Mouse (Mus musculus): ENCODE data around the gene Foxf2. TPM values are rescaled to one million over a fixed set of nuclear protein-coding genes. Genes with fewer than 3 reads are reported as not detected.

Gene Foxf2
- 0.28 and 0.45 TPM in 2 replicates for polyA plus RNA-seq (2016; fragmentation: Nextera tagmentation; extraction: Ambion mirVana)

DNA sequence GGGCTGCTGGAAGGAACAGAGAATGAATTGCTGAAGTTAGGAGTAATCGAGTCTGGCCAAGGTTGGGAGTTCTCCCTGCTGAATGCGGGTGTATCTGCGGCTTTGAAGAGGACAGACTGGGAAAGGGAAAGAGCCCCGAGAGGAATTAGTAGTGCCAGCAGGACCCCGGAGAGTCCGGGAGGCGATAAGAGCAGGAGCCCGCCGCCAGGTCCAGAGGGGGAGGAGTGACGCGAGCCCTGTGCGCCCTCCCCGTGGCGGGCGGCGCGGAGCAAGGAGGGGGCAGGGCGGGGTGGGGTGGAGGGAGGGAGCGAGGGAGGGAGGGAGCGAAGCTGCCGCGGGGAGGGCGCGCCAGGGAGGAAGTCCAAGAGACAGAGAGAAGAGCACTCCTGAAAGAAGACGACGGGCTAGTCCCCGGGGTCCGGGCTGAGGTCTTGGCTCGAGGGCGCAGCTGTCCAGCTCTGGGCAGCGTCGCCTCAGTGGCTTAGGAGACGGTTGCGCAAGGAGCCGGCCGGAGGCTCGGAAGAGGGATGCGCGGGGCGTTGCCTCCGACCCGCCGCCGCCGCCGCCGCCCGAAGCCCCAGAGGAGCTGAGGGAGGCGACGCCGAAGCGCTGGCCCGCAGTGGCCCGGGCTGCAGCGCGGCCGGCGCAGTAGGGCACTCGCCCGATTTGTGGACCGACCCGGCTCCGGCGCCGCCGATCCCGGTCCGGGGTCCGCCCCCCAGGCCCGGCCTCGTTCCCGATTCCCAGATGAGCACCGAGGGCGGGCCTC, at the start of gene Foxf2:
Gene Foxf2 (plus strand): TSS at position 484 of the 769 bp plus-strand sequence.
- H3K4me1 ChIP-seq: peaks cover 5% of the 10 kb centered on the region; the same call in 1 of the 2 replicates
- H3K27me3 ChIP-seq (replicated peaks): peaks cover 100% of the 10 kb centered on the region
- H3K4me3 ChIP-seq: peak within 1 kb of the TSS; percentile 38
- under 1% methylated on average over 45 of the region's 74 CpGs for WGBS (ENCODE audit: insufficient replicate concordance)
- H3K9ac ChIP-seq: no peak within 1 kb of the TSS
- ATAC-seq: no peak
- peak within 1 kb of the TSS; percentile 61 for H3K4me2 ChIP-seq
- no peaks in the 10 kb centered on the region for H3K9me3 ChIP-seq (replicated peaks)
- no peak within 1 kb of the TSS for H3K27ac ChIP-seq
- H3K36me3 ChIP-seq: no peaks in the 10 kb centered on the region

GRCm38 (mm10) chr13:31576696-31577095, 48.9 kb upstream of the Foxf2 start:
- Histone ChIP-seq H3K9me3 (replicated peaks) (no peaks in the 10 kb centered on the region), H3K9ac (no peak overlapping the region), H3K36me3 (no peaks in the 10 kb centered on the region), H3K4me3 (no peak overlapping the region), H3K27me3 (replicated peaks) (no peaks in the 10 kb centered on the region), H3K4me1 (no peaks in the 10 kb centered on the region), H3K4me2 (no peak overlapping the region), H3K27ac (no peak overlapping the region)
- WGBS (ENCODE audit: insufficient replicate concordance): 61% methylated on average over 4 of the region's 4 CpGs
- ATAC-seq: no peak

DNA sequence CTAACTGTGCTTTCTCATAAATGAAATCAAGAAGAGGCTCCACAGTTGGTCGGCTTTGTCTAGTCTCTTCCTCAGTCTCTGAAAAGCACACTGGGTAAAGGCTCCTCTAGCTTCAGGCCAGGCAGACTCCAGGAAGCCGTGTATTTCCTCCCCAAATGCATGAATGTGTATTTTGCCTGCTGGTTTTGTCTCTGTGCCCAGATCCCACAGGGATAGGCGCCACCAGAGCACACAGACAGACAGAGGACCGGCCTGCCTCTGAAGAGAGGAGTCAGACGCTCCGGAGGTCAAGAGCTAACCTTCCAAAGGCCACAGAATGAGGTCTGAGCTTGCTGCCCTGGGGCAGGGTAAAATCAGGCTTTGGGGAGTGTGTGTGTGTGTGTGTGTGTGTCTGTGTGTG, 48.0 kb upstream of the Foxf2 start:
- Histone ChIP-seq H3K9ac (no peak overlapping the region), H3K36me3 (no peaks in the 10 kb centered on the region), H3K9me3 (replicated peaks) (no peaks in the 10 kb centered on the region), H3K4me2 (no peak overlapping the region), H3K27ac (no peak overlapping the region), H3K4me1 (no peaks in the 10 kb centered on the region), H3K4me3 (no peak overlapping the region), H3K27me3 (replicated peaks) (no peaks in the 10 kb centered on the region)
- 42% methylated on average over 6 of the region's 6 CpGs for WGBS (ENCODE audit: insufficient replicate concordance)
- no peak for ATAC-seq

DNA sequence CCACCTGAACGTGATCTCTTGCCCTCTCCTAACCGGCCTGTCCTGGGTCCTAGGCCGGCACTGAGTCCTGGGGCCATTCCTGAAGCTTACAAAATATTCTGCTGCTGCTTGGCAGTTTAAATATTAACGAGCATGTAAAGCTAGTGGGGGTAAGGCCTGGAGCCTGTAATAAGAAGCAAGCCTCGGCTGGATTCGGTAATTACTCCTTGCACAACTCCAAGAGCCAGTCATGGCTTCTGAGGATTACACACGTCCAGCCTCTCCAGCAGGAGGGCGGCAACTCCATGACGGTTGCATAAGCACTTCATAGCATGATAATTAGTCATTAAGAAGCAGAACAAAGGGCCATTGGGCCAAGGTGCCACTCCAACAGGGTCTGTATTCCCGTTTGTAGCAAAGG, 47.2 kb upstream of the Foxf2 start:
- Histone ChIP-seq H3K27ac (no peak overlapping the region), H3K36me3 (no peaks in the 10 kb centered on the region), H3K9me3 (replicated peaks) (no peaks in the 10 kb centered on the region), H3K4me1 (no peaks in the 10 kb centered on the region), H3K9ac (no peak overlapping the region), H3K4me2 (no peak overlapping the region), H3K27me3 (replicated peaks) (no peaks in the 10 kb centered on the region), H3K4me3 (no peak overlapping the region)
- 61% methylated on average over 10 of the region's 10 CpGs for WGBS (ENCODE audit: insufficient replicate concordance)
- no peak for ATAC-seq

DNA sequence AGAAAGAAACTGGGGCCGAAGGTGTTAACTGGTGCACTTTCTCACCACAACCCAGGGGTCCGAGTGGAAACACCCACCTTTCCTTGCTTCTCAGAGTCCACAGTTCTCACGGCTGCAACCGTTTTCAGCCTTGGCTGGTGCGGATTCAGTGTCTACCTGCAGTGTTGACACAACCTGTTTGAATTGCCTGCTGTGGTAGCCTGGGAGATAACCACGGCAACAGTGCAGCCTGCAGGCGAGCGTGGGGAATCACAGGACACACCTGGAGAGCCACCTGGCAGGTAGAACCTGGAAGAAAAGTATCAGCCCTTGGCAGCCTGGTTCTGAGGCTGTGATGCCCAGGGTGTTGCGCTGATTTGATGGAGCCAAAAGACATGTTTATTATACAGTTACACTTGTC, 45.8 kb upstream of the Foxf2 start:
- Histone ChIP-seq H3K9me3 (replicated peaks) (no peaks in the 10 kb centered on the region), H3K4me3 (no peak overlapping the region), H3K36me3 (no peaks in the 10 kb centered on the region), H3K27me3 (replicated peaks) (no peaks in the 10 kb centered on the region), H3K27ac (no peak overlapping the region), H3K4me2 (no peak overlapping the region), H3K4me1 (no peaks in the 10 kb centered on the region), H3K9ac (no peak overlapping the region)
- 36% methylated on average over 9 of the region's 9 CpGs for WGBS (ENCODE audit: insufficient replicate concordance)
- ATAC-seq: no peak

- Histone ChIP-seq H3K27ac (no peak overlapping the region), H3K9ac (no peak overlapping the region), H3K9me3 (replicated peaks) (no peaks in the 10 kb centered on the region), H3K36me3 (no peaks in the 10 kb centered on the region), H3K4me1 (no peaks in the 10 kb centered on the region), H3K4me3 (no peak overlapping the region), H3K4me2 (no peak overlapping the region), H3K27me3 (replicated peaks) (no peaks in the 10 kb centered on the region)
- ATAC-seq: no peak
- 52% methylated on average over 5 of the region's 5 CpGs for WGBS (ENCODE audit: insufficient replicate concordance)
These were observed 38.3 kb upstream of the Foxf2 start for GRCm38 (mm10) chr13:31587341-31587740.

DNA sequence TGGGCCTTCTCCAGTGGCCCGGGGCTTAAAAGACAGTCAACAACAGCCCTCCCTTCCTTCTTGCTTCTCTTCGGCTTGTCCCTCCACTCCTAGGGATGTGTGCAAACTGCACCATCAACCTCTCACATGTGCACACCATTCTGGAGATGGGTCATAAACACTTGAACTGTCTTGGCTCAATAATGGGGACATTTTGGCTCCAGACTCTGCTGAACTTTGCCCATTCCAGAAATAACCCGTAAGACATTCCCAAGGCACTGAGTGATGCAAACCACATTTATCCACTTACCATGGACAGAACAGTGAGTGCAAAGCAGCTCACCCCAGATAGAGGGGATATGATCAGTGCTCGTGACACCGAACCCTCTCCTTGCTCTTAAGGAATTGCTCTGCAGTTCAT, 26.0 kb upstream of the Foxf2 start:
- Histone ChIP-seq H3K27me3 (replicated peaks) (no peaks in the 10 kb centered on the region), H3K36me3 (no peaks in the 10 kb centered on the region), H3K4me1 (no peaks in the 10 kb centered on the region), H3K4me3 (no peak overlapping the region), H3K9me3 (replicated peaks) (no peaks in the 10 kb centered on the region), H3K4me2 (no peak overlapping the region), H3K9ac (no peak overlapping the region), H3K27ac (no peak overlapping the region)
- ATAC-seq: no peak
- WGBS (ENCODE audit: insufficient replicate concordance): 79% methylated on average over 5 of the region's 5 CpGs

- whole genome bisulfite sequencing (ENCODE audit: insufficient replicate concordance): 72% methylated on average over 6 of the region's 6 CpGs
- no peak overlapping the region for H3K9ac ChIP-seq
- no peaks in the 10 kb centered on the region for H3K9me3 ChIP-seq (replicated peaks)
- H3K27me3 ChIP-seq (replicated peaks): no peaks in the 10 kb centered on the region
- H3K4me3 ChIP-seq: no peak overlapping the region
- no peaks in the 10 kb centered on the region for H3K4me1 ChIP-seq
- no peak overlapping the region for H3K4me2 ChIP-seq
- no peaks in the 10 kb centered on the region for H3K36me3 ChIP-seq
- ATAC-seq: no peak
- H3K27ac ChIP-seq: no peak overlapping the region
These were observed 21.7 kb upstream of the Foxf2 start for GRCm38 (mm10) chr13:31603964-31604363.

DNA sequence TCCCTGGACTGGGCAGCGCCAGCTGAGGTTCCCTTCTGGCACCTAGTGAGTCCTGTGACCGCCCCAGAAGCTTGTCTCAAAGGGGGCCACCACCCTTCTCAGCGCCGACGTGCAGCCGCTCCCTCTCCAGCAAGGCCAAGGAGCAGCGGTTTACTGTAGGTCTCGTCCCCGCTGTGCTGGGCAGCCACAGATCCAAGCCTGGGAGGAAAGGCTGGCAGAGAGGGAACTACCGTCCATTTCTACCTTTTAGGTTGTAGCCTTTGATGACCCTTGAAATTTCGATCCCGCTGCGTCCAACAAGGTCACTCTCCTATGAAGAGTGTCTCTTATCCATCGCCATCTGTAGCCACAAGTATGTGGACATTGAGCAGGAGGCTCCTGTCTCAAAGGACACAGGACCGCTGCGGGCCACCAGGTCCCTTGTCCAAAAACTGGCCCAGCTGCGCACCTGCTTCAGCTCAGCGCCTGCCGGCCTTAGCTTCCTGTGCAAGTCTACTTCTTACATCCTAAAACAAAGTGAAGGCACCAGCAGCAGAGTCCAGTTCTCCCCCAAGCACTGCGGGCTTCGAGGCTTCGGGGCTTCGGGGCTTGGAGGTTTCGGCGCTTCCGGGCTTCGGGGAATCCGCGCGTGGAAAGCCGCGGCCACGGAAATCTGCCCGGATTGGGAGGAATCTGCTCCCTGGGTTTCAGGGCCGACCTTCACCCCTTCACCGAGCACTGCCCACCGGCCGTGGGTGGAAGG, 10.7 kb upstream of the Foxf2 start:
- no peak for ATAC-seq
- H3K27ac ChIP-seq: no peak overlapping the region
- H3K9me3 ChIP-seq (replicated peaks): no peaks in the 10 kb centered on the region
- no peak overlapping the region for H3K9ac ChIP-seq
- WGBS (ENCODE audit: insufficient replicate concordance): 4% methylated on average over 38 of the region's 38 CpGs
- H3K36me3 ChIP-seq: no peaks in the 10 kb centered on the region
- no peaks in the 10 kb centered on the region; the same call in 1 of the 2 replicates for H3K4me1 ChIP-seq
- peaks cover 85% of the 10 kb centered on the region for H3K27me3 ChIP-seq (replicated peaks)
- H3K4me3 ChIP-seq: no peak overlapping the region
- no peak overlapping the region for H3K4me2 ChIP-seq

DNA sequence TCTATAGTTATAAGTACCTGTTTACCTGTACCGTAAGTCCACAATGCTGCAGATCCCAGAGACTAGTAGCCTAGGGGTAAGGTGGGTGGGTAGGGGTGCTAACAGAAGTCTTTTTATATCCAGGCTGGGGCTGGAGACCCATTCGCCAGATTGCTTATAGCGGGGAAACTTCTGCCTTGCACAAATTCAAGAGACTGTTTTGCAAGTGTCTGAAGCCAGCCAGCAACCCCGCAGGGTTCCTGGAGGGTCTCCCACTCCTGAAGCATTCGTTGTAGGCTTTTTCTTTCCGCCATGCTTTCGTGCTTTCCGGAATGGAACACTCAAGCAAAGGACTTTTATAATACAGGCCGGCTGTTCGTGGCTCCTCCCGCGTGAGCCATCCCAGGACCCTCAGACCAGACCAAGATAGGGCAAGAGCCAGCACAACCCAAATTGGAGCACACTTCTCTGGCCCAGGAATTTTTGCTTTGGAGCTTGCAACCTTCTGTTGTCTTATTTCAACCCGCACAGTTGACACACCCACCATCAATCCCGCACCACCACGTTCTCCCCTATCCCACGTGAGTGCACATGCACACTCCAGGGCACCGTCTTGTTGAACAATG, 10.0 kb upstream of the Foxf2 start:
- no peak overlapping the region for H3K4me2 ChIP-seq
- 2% methylated on average over 17 of the region's 17 CpGs for WGBS (ENCODE audit: insufficient replicate concordance)
- ATAC-seq: no peak

GRCm38 (mm10) chr13:31618001-31618400, 7.6 kb upstream of the Foxf2 start:
- Histone ChIP-seq H3K27ac (no peak overlapping the region), H3K9me3 (replicated peaks) (no peaks in the 10 kb centered on the region), H3K4me1 (no peaks in the 10 kb centered on the region; the same call in 1 of the 2 replicates), H3K9ac (no peak overlapping the region), H3K4me2 (peak overlapping the region; percentile 48), H3K36me3 (no peaks in the 10 kb centered on the region), H3K27me3 (replicated peaks) (peaks cover 99% of the 10 kb centered on the region), H3K4me3 (0 out of 2 replicates have a peak overlapping the region, but pooled peaks have one; percentile 8)
- no peak for ATAC-seq
- 2% methylated on average over 12 of the region's 12 CpGs for WGBS (ENCODE audit: insufficient replicate concordance)

More for the DNA sequence above, 10.0 kb upstream of the Foxf2 start:
- Histone ChIP-seq H3K4me3 (no peak overlapping the region), H3K36me3 (no peaks in the 10 kb centered on the region), H3K27me3 (replicated peaks) (peaks cover 88% of the 10 kb centered on the region), H3K4me1 (no peaks in the 10 kb centered on the region; the same call in 1 of the 2 replicates), H3K9me3 (replicated peaks) (no peaks in the 10 kb centered on the region), H3K27ac (no peak overlapping the region), H3K9ac (no peak overlapping the region)

- no peaks in the 10 kb centered on the region for H3K9me3 ChIP-seq (replicated peaks)
- peaks cover 99% of the 10 kb centered on the region for H3K27me3 ChIP-seq (replicated peaks)
- H3K27ac ChIP-seq: no peak overlapping the region
- ATAC-seq: no peak
- H3K4me1 ChIP-seq: no peaks in the 10 kb centered on the region; the same call in 1 of the 2 replicates
- H3K36me3 ChIP-seq: no peaks in the 10 kb centered on the region
- 3% methylated on average over 14 of the region's 14 CpGs for WGBS (ENCODE audit: insufficient replicate concordance)
- no peak overlapping the region for H3K9ac ChIP-seq
- H3K4me2 ChIP-seq: peak overlapping the region; percentile 48
- H3K4me3 ChIP-seq: peak overlapping the region; percentile 8; the same call in 1 of the 2 replicates
These were observed 7.2 kb upstream of the Foxf2 start for GRCm38 (mm10) chr13:31618416-31618815.
